Mouse (Mus musculus): ENCODE measurements around the gene Tssk3. TPM values are rescaled to one million over a fixed set of nuclear protein-coding genes. Genes with fewer than 3 reads are reported as not detected.
A peak's percentile ranks its signal among the peaks of the same experiment; 100 is the strongest.
"Not testable (repeated sequence)": the region's sequence is repeated elsewhere in the genome, so short reads cannot be mapped to it uniquely, and the experiment has no call there.

Tssk3 gene
- total RNA-seq (2022), result not detected

DNA sequence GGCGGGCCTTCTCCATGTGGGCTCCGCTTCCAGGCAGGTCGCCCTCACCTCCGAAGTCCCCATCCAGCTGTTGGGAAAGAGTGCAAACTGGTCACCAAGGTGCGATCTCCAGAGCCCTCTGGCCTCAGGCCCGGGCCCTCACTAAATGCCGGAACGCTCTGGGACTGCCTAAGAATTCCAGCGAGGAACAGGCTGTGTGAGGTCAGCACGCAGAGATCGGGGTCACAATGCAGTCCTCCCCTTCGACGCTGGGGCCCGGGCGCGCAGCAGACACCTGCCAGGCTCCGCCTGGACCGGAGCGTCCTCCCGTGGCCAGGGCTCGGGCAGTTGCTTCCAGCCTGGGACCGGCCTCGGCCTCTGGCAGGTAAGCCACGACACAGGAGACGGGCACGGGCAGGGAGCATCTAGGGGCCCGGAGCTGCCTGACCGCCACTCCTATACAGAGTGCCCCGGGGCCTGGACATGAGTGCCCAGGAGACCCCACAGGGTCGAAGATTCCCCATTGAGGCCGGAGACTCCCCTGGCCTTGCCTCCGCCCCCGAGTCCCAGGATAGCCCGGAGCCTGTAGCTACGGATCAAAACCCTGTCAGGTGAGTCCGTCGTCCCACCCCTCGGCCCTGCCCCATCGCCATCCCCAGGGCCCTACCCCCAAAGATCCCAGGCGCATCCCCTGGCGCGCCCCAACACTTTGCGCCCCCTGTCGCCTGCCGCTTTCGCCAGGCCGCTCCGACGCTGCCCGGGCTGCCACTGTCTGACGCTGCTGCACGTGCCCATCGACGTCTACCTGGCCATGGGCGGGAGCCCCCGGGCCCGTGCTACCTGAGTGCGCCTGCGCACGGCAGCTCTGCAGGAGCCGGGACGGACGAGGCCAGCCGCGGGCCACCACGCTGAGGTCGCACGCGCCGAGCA is at the start of gene Tssk3, which contains the start of gene Fam229a:
Gene Tssk3, minus strand, starts transcription at position 51 of the 909 bp plus-strand sequence.
Gene Fam229a, plus strand, starts transcription at position 219 of the 909 bp plus-strand sequence.
- no peak for DNase-seq (ENCODE audit: low spot score)

DNA sequence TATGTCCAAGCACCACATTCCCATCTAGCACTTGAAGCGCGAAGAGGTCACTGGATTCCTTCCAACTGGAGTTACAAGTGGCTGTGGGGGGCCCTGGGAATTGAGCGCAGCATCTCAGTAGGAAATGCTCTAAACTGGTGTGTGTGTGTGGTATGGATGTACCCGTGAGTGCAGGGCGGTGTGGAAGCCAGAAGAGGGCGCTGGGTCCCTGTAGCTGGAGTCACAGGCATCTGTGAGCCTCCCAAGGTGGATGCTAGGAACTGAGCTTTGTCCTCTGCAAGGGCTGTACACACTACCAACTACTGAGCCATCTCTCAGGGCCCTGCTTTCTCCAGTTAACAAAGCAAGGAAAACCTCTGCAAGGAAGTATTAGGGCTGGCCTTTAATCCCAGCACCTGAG is 49.2 kb upstream of the Tssk3 start:
- DNase-seq (ENCODE audit: low spot score), result no peak

DNA sequence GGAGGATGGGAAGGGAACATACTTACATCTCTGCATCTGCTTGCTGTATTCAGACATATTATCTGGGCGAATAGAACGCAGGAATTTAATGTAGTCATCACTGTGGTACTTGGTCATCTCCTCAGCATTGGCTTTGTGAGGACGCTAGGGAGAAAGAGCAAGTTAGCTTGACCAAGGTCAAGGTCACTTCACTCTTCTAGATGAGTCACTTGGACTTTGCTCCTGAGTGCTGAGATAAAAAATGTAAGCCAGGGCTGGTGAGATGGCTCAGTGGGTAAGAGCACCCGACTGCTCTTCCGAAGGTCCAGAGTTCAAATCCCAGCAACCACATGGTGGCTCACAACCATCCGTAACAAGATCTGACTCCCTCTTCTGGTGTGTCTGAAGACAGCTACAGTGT is 38.1 kb upstream of the Tssk3 start:
- not testable (repeated sequence) for DNase-seq (ENCODE audit: low spot score)

DNA sequence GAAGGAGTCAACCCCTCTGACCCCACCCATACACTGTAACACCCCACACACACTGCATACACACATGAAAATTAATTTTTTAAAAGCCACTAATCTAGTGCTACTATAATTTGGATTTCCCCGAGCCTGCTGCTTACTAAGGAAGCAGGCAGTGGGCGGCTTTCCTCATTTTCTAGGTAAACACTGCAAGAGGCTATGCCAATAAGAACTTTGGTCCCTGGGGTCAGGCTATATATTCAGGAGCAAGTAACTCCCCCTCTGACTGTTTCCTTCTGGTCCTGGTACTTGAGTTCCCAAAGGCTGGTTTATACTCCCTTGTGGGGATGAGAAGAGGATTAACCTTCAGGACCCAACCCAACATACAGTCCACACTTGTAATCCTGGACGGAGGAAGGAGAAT is 35.1 kb upstream of the Tssk3 start:
- no peak for DNase-seq (ENCODE audit: low spot score)

DNA sequence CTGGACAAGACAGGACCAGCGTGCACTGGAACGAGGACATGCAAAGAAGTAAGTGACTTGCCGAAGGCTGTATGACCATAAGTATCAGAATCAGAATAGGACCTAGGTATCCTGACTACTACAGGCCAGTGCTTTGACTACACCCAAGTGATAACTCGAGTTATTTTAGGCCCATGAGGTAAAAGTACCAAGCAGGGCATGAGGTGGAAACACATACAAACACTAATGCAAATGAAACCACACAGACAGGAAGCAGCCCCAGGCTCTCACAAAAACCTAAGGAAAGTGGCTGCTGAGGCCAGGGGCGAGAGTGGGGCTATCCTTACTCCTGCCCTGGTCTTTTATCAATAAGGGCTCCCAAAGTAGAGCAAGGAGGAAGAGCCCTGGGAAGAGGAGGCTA is 34.5 kb upstream of the Tssk3 start:
- DNase-seq (ENCODE audit: low spot score), result no peak

DNA sequence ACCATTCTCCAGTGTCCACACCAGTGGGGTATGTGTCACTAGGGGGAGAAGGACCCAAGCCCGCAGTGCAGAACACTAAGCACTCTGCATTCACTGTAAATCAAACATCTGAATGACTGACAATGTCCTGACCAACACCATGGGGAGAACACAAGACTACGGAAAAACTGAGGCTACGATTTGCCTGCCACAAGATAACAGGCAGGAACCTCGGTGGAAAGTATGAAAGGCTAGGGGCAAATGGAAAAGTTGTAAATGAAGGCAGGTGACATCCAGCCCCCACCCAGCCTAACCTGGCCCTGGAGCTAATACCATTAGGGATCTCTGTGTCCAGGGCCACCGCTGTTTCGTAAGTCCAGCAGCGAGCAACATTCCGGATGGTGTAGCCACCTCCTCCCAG is 27.7 kb upstream of the Tssk3 start:
- no peak for DNase-seq (ENCODE audit: low spot score)

DNA sequence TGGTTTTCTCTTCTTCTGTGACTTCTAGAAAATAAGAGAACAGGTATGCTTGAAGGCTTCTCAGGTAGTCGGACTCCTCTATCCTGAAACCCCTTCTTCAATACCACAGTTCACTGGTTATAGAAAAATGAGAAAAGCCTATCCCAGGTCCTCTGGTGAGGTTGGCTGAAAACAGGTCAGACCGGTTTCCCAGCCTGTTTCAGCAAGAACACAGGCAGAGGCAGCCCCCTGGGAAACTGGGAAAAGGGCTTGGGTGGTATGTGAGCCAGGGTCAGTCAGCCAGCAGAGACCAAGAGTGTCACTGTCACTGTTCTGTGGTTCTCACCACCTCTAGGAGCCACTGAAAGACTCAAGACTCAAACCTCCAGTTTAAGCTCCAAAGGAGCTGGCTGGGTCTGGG is 26.1 kb upstream of the Tssk3 start:
- no peak for DNase-seq (ENCODE audit: low spot score)

DNA sequence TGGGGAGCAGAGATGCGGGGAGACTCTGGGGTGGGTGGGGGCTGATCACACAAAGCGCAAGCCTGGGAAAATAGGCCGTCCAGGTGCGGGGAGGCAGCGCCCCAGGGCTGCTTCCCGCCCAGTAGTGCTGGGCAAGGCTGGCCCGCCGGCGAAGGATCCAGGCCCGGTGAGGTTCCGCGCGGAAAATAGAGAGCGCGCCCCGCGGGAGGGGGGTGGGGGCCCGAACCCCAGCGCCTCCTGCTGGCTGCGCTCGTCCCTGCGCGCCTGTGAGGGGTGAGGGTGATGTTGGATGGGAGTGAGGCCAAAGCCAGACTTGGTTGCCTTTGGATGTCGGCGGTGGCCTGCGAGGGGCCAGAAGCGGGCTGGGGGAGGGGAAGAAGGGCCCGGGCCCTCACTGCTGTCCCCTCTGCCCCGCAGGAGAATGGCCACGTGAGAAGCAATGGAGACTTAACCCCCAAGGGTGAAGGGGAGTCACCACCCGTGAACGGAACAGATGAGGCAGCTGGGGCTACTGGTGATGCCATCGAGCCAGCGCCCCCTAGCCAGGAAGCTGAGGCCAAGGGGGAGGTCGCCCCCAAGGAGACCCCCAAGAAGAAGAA is 23.6 kb upstream of the Tssk3 start:
- peak; percentile 31 for DNase-seq (ENCODE audit: low spot score)

DNA sequence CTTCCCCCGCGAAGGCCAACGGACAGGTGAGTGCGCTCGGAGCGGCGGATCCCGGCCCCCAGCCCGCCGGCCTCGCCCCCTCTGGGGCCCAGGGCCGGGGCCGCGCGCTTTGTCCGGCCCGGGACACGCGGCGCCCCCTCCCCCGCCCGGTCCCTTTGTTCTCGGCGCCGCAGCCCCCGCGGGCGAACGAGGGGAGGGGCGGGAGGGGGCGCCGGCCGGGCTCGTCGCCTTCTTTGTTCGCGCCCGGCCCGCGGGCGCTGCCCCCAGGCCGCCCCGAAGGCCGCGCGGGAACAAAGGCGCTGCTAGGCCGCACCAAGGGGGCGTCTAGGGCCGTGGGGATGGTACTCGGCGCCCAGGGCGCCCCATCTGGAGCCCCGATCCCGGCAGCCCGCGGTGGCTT is 23.1 kb upstream of the Tssk3 start:
- DNase-seq (ENCODE audit: low spot score), result no peak

DNA sequence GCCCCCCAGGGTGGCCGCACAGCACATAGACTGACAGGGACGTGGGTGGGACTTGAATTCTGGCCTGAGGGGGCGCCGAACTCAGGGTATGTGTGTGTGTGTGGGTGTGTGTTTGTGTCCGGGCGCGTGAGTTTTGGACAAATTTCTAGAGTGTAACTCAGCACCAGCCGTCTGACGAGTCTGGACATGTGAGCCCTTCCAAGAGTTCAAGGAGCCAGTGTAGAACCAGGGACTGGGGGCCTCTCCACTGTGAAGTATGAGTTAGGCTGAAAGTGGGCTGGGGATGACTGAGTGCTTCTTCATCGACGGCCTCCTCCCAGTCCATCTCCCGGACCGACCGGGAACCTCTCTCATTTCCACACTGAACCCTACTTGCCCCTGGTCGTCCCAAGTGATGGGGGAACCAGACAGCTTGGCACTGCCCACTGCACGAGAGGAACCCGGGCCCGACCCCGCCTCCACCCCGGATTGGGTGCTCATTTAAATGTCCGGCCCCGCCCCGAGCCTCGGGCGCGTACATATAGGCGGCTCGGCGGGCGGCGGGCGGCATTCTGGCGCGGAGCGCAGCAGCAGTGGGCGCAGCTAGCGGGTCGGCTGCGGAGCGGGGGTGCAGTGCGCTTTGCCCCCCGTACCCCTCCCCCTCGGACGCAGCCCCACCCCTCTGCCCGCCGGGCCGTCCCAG is 22.4 kb upstream of the Tssk3 start, which contains the start of gene Marcksl1:
Gene Marcksl1, plus strand, starts transcription at position 496 of the 682 bp plus-strand sequence.
- DNase-seq (ENCODE audit: low spot score), result peak; percentile 69

DNA sequence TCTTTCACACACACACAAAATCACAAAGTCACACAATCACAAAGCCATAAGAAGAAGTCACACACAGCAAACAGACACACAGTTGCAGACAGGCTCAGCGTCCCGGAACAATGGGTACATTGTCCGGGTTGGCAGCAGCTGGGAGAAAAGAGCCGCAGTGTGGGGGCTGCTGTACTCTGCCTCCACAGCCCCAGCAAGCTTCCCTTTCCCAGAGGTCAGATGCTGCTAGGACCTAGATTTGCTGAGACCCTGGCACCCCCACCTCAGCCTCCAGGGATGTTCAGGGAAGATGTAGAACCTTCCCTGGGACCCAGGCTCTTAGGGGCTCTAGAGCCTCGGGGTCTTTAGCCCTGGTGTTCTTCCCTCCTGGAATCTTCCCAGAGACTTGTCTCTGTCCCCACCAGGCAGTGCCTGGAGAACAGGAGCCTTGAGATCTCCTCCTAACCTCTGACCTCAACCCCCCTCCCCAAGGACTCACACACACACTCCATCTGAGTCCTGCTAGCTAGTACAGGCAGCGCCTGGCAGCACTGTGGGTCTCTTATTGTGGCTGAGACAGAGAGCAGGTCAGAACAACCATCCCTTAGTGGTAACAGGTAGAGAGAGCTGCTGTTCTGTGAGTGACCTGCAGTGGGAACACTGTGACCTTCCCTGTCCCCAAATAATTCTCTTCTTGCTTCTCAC is 20.7 kb upstream of the Tssk3 start:
- no peak for DNase-seq (ENCODE audit: low spot score)

DNA sequence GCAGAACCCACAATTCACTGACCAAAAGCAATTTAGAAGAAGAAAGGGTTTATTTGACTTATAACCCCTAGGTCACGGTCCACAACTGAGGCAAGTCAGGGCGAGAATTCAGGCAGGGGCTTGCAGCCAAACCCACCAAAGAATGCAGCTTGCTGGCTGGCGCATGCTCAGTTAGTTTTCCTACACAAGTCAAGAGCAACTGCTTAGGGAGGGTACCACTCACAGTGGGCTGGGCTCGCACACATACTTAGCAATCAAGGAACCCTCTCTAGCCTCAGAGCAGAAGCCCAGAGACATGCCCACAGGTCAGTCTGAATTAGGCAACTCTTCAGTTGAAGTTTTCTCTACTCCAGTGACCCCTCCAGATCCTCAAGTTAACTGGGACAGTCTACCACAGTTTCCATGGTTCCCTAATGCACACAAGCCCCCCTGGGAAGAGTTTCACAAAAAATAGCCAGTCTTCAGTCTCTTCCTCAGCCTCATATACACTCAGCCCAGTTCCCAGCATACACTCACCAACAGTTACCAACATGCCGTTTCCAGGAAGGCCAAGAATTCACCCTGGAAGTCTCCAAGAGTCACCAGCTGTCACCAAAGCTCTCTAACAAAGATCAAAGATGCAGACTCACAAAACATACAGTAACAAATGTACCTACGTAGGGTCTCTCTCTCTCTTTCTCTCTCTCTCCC is 20.0 kb upstream of the Tssk3 start:
- no peak for DNase-seq (ENCODE audit: low spot score)

DNA sequence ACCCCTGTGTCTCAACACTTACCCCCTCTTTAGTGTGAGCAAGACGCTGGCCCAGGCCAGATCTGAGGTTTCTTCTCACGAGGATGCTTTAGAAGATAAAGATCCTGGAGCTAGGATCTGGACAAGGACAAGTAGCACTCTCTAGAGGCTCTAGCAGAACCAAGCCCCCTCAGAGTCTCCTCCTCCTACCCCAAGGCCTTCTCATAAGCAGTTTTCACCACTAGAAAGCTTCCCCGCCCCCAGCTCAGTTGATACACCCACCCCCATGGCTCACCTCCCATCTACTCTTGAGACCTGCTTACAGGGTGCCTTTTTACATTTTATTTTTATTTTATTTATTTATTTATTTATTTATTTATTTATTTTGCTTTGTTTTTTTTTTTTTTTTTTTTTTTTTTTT is 18.8 kb upstream of the Tssk3 start:
- DNase-seq (ENCODE audit: low spot score), result no peak

DNA sequence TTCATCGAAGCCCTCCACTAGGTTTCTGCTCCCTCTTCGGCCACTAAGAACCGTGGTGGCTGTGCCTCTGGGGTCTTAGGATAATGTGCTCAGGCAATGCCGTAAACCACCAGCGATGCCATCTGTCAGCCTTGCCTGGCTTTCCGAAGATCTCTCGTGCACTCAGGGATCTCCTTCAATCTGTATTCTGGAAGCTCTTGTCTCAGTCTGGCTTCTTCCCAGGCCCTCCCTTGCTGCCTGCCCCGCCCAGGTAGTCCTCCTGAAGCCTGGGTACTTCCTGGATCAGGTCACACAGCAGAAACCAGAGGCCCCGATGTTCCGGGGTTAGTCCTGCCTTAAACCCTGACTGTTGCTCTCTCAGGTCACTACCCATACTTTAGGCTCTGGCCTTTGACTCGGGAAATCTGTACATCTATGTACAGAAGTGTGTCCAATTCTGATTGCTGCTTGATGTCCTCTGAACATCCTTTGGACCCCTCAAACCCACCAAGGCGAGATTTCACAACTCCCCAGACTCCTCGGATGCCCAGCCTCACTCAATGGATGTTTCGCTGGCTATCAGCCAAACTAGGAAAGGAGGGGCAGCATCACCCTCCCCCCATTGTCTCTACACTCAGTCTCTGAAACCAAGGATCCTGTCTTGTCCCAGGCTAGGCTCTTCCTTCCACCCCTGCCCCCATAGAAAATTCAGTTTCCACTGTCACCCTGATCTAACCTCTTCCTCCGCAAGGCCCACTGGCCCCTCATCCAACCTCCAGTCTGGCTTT is 18.2 kb upstream of the Tssk3 start:
- no peak for DNase-seq (ENCODE audit: low spot score)

DNA sequence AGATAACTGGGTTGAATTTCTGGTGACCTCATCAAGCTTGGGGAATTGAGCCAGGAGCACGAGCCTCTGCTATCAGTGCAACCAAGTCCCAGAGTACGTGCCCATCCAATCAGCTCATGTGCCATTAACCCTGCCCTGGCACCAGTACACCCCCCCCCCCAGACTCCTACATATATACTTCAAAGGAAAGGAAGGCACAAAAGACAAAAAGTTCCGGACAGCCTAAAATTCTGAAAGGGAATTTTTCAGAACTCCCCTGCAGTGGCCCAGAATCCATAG is 17.4 kb upstream of the Tssk3 start:
- DNase-seq (ENCODE audit: low spot score), result no peak

DNA sequence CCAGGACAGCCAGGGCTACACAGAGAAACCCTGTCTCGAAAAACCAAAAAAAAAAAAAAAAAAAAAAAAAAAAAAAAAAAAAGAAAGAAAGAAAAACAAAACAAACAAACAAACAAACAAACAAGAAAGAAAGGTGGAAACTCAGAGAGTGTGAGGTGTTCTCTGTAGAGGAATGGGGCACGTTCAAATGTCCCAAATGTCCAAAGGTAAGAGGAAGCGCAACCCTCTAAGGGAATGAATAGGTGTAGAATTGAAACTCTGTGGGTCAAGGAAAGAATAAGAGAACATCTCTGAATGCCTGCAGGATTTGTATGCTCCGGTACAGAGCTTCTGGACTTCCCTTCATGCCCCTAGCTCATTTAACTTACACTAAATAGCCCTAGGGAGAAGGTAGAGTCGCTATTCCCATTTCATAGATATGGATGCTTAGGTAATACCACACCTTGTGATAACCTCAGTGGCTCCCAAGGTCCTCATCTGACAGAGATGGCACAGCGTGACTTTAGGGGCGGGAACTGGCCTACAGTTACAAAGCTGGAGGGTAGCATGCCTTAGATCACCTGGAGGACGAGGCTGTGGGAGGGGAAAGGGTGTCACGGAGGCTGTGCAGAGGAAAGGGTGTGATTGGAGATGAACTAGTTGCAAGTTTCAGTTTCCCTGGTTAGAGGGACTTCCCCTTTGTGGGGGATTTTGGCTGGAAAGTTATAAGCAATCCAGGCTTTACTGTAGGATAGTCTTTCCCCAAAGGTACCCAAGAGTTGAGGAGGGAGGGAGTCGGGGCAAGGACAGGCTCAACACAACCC is 16.8 kb upstream of the Tssk3 start:
- DNase-seq (ENCODE audit: low spot score), result no peak

DNA sequence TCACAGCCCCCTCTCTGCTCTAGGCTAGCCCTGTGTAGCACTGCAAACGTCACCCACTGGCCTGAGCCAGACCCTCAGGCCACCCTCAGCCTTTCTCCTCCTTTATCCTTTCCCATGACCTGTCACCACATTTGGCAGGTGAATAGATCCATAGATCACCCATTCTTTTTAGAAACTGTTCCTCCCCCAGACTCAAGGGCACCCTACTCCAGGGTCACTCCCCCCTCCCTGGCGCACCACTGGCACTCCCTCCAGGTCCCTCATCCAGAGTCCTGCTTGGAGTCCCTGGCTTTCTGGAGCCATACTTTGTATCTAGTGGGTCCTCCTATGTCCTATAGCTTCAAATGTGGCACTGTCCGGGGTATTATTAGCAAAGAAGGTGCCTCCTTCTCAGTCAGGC is 14.7 kb upstream of the Tssk3 start:
- no peak for DNase-seq (ENCODE audit: low spot score)

DNA sequence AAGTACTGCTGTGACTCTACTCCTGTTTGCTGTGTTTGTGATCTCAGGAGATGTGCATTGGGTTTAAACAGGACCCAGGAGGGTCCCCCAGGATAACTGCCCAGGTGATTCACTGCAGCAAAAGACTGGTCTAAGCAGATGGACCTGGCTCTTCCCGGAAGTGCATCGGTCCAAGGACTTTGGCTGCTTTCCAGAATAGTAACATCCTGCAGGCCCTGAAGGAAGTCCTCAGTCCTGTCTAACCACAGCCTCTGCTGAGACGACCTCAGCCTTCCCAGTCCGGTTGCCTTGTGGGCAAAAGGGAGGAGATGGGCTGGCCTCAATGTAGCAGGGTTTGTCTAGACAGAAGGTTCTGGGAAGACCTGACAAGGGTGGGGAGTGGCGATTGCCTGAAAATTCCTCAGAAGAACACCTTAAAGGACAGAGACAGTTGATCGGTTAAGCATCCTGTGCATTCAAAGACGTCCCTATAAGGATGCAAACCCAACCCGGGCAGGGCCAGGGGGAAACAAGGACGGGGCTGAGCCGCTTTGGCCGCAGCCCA is 12.2 kb upstream of the Tssk3 start:
- no peak for DNase-seq (ENCODE audit: low spot score)

DNA sequence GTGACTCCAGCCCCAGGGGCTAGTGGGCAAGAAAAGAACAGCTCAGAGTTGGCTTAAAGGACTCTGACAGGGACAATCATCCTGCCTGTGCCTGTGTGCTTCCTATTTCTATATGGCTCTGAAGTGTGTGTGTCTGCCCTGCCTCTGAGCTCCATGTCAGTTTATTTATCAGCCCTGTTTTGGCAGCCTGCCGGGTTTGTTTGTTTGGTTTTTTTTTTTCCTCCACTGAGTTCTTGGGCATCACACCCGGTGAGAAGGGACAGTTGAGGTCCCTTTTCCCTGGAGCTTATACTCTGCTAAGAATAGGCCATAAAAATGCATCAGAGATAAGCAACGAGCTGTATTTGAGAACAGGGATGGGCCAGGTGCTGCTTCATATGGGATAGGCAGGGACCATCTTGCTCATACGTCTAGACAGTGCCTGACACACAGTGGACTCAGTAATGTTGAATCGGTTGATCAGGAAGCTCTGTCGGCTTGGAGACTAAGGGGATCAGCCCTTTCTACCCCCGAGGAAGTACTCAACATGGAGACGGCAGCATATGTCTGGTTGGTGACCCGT is 11.6 kb upstream of the Tssk3 start:
- DNase-seq (ENCODE audit: low spot score), result no peak

All from heart, adult 8-10 months (tissue).